Mouse (Mus musculus) cerebellum, postnatal 25 days (tissue): ENCODE data around the gene Zswim1.
A peak's percentile ranks its signal among the peaks of the same experiment; 100 is the strongest.
"Not testable (repeated sequence)": the region's sequence is repeated elsewhere in the genome, so short reads cannot be mapped to it uniquely, and the experiment has no call there.

ENCODE experiments used
- DNase-seq, 2 experiments: peaks; one replicate each; pipeline ENCODE4 v3.0.0; 2021; ENCODE audit warnings: mixed read lengths in 2 of 2

The Zswim1 gene

DNA sequence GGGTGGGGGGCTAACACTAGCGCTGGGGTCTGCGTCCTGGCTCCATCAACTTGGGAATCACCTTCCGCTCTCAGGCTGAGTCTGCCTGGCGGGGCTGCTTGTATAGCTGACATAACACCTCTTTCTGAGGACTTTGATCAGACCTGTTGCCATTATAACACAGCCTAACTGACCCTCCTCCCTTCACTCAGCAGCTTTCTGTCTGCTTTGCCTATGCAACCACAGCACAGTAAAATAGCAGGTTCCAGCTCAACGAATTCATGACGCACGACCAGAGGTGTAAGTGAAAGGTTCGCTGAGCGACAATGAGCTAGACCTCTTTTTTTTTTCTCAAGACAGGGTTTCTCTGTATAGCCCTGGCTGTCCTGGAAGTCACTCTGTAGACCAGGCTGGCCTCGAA lies 8.5 kb downstream of the Zswim1 start:
- DNase-seq: no peak

DNA sequence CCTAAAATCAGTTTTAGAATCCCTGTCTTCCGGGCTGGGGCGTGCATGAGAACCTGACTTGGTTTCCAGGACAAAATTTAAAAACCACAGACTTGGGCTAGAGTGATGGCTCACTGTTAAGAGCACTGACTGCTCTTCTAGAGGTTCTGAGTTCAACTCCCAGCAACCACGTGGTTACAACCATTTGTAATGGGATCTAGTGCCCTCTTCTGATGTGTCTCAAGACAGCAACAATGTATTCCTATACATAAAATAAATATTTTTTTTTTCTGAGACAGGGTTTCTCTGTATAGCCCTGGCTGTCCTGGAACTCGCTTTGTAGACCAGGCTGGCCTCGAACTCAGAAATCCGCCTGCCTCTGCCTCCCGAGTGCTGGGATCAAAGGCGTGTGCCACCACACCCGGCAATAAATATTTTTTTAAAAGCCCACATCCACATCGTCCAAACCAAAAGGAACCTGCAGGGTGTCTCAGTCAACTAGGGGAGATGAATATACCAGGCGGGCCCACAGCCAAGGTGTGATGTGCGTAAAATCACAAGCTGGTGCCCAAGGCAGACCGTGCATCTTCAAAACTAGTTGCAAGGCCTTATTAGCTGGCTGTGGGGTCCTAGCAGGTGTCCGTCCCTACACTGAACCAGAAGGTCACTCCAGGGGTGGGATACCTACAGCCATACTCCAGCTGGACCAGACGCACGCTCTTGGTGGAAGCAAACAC lies 9.7 kb downstream of the Zswim1 start:
- DNase-seq: peak in 1 of 2 experiments; percentile 63

GRCm38 (mm10) chr2:164832748-164833301 lies 10.3 kb downstream of the Zswim1 start, which contains the start of gene Ctsa:
Ctsa (plus strand) TSS chr2:164832873.
- DNase-seq: peak; percentile 82 to 84

DNA sequence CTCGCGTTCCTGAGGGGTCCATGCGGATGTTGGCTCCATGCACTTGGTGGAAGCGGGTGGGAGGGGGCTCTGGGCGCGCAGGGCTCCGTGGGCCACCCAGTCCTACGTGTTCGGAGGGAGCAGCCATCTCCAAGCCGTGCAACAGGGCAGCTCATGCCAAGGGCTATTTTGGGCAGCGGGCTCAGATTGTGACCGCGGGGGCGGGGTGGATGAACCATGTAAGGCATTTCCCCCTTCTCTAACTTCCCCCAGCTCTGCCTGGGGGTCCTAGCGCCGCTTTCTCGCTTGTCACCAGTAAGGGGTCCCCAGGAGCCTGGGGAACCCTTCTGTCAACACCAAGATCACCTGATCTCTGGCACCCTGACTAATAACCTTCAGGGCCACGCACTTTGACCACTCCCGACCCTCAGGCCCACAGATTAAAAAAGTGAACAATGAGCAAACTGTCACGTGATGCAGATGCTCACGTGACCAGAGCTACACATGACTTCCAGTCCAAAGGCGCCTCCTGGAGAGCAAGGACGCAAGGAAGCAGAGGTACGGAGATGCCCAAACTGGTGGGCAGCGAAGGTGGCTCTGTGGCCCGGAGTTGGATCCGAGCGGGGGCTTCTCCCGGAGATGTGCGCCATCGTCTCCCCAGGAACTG lies 11.0 kb downstream of the Zswim1 start, which contains the start of gene Neurl2:
TSS of gene Neurl2 (minus strand) at position 143 of the 646 bp plus-strand sequence.
- DNase-seq: peak; percentile 93 to 94

DNA sequence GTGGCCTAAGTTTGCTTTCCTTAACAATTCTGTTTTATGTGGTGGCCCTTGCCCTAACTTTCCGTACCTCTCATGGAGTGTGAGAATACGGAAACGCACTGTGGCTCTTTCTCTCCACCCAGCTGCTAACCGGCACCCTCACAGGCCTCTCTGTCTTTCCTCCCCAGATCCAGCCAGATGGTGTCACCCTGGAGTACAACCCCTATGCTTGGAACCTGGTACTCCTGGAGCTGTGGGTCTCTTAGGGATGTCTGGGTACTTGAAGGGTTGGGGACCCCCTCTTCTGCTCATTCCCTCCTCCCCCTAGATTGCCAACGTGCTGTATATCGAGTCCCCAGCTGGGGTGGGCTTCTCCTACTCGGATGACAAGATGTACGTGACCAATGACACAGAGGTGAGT lies 12.0 kb downstream of the Zswim1 start:
- DNase-seq: peak in 1 of 2 experiments; percentile 38

DNA sequence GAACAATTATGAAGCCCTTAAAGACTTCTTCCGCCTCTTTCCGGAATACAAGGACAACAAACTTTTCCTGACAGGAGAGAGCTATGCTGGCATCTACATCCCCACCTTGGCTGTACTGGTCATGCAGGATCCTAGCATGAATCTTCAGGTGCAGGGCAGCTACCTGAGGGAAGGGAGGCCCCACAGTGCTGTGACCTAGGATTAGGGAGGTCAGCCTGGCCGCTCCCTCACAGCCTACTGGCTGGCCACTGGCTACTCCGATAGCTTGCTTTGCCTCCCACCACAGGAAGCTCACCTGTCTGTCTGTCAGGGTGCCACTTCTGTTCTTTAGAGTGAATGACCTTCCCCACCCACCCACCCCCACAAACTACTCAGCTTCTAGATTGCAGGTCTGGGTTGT lies 12.7 kb downstream of the Zswim1 start:
- no peak for DNase-seq

- DNase-seq: no peak
Measured at GRCm38 (mm10) chr2:164845782-164846181, 23.3 kb downstream of the Zswim1 start.

DNA sequence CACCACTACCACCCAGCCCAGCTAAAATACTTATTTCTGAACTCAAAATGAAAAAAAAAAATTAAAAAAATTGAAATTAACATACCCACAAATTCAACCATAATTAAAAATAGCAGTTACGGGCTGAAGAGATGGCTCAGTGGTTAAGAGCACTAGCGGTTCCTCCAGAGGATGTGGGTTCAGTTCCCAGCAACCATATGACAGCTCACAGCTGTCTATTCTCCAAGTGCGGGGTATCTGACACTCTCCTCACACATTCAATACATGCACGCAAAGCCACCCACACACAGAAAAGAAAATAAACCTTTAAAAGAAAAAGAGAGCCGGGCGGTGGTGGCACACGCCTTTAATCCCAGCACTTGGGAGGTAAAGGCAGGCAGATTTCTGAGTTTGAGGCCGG lies 27.6 kb downstream of the Zswim1 start:
- DNase-seq: no peak

DNA sequence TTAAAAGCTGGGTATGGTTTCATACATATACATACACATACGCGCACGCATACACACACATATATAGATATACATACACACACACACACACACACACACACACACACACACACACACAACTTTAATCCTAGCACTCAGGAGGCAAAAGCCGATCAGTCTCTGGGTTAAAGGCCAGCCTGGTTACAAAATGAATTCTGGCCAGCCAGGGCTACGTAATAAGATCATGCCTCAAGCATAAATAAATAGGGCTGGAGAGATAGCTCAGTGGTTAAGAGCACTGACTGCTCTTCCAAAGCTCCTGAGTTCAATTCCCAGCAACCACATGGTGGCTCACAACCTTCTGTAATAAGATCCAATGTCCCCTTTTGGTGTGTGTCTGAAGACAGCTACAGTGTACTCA lies 33.1 kb downstream of the Zswim1 start:
- DNase-seq: not testable (repeated sequence)

- DNase-seq: peak; percentile 37 to 61
Measured at GRCm38 (mm10) chr2:164856309-164857100, 34.0 kb downstream of the Zswim1 start.

GRCm38 (mm10) chr2:164857101-164857821 lies 34.8 kb downstream of the Zswim1 start, which contains the start of gene Pltp:
Pltp (minus strand) TSS chr2:164857711.
- DNase-seq: peak in 1 of 2 experiments; percentile 53

GRCm38 (mm10) chr2:164857842-164858553 lies 35.5 kb downstream of the Zswim1 start:
- no peak for DNase-seq

GRCm38 (mm10) chr2:164859155-164859554 lies 36.7 kb downstream of the Zswim1 start:
- DNase-seq: no peak

DNA sequence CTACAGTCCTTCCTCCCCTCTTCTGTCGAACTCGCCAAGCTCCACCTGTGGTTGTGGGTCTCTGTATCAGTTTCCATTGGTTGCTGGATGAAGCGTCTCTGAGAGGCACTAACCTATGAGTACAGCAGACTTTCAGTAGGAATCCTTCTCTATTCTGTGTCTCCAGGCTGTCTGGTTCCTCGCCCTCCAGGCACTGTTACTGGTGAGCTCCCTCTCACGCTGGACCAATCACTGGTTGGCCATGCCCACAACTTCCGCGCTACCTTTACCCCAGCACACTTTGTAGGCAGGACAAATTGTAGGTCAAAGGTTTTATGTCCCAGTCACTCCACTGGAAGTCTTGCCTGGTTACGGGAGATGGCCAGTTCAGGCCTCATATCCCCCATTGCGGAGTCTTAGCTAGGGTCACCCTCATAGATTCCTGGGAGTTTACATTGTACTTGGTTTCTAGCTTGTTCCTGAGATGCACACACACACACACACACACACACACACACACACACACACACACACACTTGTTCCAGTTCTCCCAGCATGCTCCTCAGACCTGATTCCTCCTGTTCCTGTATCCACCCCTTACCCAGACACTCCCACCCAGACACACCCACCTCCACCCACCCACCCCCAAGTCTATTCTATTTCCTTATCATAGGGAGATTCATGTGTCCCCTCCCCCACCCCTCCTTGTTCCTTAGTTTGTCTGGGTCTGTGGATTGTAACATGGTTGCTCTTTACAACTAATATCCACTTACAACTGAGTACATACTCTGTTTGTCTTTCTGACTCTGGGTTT lies 37.4 kb downstream of the Zswim1 start:
- DNase-seq: no peak

DNA sequence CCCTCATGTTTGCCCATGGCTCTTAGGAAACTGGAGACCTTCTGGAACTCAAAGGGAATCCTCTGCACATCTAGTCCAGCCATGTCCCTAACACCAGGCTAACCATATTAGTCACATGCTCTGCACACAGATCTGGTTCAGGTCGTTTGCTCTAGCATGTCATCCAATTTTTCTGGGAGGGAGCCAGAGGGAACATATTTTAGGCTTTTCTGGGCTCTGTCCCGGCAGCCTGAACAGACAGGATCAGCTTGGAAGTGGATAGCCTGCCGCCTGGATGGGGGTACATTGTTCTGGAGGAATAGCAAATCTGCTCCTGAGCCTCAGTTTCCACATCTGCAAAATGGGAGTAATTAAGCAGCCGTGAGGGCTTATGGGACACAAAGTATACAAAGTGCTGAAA lies 38.6 kb downstream of the Zswim1 start:
- DNase-seq: no peak

DNA sequence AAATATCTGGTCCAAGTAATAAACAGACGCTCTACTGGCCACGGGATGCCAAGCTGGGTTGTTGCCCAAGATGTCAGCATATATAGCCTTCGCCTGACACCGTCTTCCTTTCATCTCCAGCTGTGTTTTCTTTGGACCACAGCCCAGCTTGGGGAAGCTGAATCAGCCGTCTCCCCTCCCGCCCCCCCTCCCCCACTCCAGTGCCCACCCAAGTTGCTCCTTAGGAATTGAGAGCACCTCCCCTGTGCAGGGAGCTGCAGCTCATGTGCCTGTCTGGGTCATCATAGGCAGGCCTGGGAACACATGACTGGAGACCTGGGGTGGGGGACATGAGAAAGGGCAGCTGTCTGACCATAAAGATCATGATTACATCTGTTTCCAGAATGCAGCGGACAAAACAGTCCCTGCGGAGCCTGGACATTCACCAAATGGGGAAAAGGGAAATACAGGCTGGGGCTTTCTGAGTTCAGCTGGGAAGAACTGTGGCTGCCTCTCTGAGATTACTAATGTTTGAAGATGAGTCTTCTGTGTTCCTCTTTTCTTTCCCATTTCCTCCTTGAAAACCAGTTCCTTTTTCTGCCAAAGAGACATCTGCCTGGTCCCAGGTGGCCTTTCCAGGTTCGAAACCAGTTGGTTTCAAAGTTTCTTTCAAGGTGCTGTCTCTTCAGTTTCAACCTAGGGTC lies 39.8 kb downstream of the Zswim1 start:
- DNase-seq: no peak

- not testable (repeated sequence) for DNase-seq
Measured at GRCm38 (mm10) chr2:164863411-164863810, 40.9 kb downstream of the Zswim1 start.

- no peak for DNase-seq
Measured at GRCm38 (mm10) chr2:164864593-164864992, 42.1 kb downstream of the Zswim1 start.

GRCm38 (mm10) chr2:164866741-164867551 lies 44.5 kb downstream of the Zswim1 start:
- DNase-seq: no peak
